ENCODE assay signal across 12 mouse cellular contexts in the genomic region with DNA sequence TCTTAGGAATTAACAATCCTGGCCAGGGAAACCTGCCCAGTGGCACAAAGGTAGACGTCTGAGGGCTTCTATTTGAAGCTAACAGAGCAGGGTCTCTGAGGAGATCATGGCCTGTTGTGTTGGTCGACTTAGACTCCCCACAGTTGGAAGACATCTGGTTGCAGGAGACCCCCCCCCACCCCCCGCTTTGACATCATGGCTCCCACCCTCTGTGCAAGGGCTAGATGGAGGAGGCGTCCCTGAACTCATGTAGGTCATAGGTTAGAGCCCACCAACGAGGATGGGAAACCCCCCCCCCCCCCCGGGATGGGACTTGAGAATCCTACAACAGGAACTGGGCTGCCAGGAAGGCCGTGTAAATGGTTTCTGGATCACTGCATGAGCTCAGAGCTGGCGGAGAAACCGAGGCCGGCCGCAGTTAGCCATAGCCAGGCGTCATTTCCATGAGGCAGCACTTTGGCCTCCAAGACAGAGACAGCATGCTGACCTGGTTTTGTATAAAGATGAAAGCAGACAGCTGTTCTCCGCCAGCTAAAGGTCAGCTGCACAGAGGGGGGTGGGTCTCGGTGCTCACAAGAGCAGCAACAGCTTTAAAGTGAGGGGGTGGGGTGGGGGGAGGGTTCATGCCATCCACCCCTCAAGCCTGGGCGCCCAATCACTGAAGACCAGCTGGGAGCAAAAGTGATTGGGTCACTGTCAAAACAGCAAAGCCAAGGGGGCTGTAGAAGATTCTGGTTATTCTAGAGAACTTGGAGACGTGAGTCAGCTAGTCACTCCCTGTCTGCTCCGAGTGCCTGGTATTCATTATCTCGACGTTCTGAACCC.
A peak's percentile ranks its signal among the peaks of the same experiment; 100 is the strongest.
DNase-seq lines count a peak whose midpoint lies in the region; ATAC-seq and TF ChIP-seq lines count a peak whose summit lies in the region.
"Had no signal": no experiment of that assay in that cellular context is flagged by ENCODE, and none has a peak within 500 bp of the region (broad histone marks: within the 10 kb centered on the region; RNA-seq: fewer than 3 reads in every experiment).

No protein-coding gene starts in this region.

- peaks cover 4% of the 10 kb centered on the region; the same call in 1 of the 2 replicates for H3K4me1 ChIP-seq in testis, adult 2 months (ENCODE audit: control insufficient read depth, insufficient read depth, low read length)

- peak; percentile 43 for DNase-seq in gastrocnemius, adult 2 months
- no peak for DNase-seq in gastrocnemius, adult 18-20 months (ENCODE audit: low spot score)
- no peak for DNase-seq in testis, postnatal 14 days (ENCODE audit: low spot score)
- DNase-seq in heart, postnatal 14 days: peak; percentile 31 to 50
- no peak for DNase-seq in spleen, adult 12 weeks (ENCODE audit: low spot score)
- no peak for DNase-seq in c-Kit-positive CD71-positive TER-119-positive erythroid progenitor cells, embryonic 14.5 days (ENCODE audit: low spot score)
- DNase-seq: liver had no signal

- no peak for ATAC-seq in erythroid progenitor cell, adult 5-6 weeks (replicated peaks; ENCODE audit: low FRiP score, poor library complexity, severe bottlenecking)
- ATAC-seq: forebrain, embryonic 14.5 days; inflammation-experienced regulatory T-cells, adult 6 months had no signal

- peak overlapping the region; percentile 31; the same call in 1 of the 2 replicates for H3K27ac ChIP-seq in gastrocnemius, adult 2 months
- peak overlapping the region; percentile 14; the same call in 1 of the 2 replicates for H3K27ac ChIP-seq in testis, adult 2 months (ENCODE audit: control insufficient read depth, insufficient read depth, low read depth, low read length)
- H3K27ac ChIP-seq: neural tube, embryonic 13.5 days had no signal

- no peak overlapping the region for H3K4me3 ChIP-seq in gastrocnemius, adult 2 months
- H3K4me3 ChIP-seq in testis, adult 2 months (ENCODE audit: control insufficient read depth, low read depth, low read length): no peak overlapping the region
- H3K4me3 ChIP-seq: neural tube, embryonic 13.5 days had no signal

- intact Hi-C loops in gastrocnemius, adult 2 months (cut with DNase I): loop anchor here (10.0 kb wide), 1 partner anchor 418 kb away; no protein-coding TSS in a partner anchor
- intact Hi-C loops in heart, postnatal 14 days (cut with DNase I): no loop called here

- no peaks in the 10 kb centered on the region for H3K27me3 ChIP-seq in testis, adult 2 months (ENCODE audit: control insufficient read depth, insufficient read depth, low read length)
- H3K27me3 ChIP-seq: neural tube, embryonic 13.5 days had no signal

- TF ChIP-seq POLR2A in testis, adult 2 months (IDR thresholded peaks at IDR 0.05; ENCODE audit: control insufficient read depth, low read depth, low read length): no peak

- no peaks in the 10 kb centered on the region for H3K36me3 ChIP-seq in testis, adult 2 months (ENCODE audit: control insufficient read depth, insufficient read depth, low read length)

- TF ChIP-seq CTCF in gastrocnemius, adult 2 months (IDR thresholded peaks at IDR 0.05): no peak
- TF ChIP-seq CTCF in testis, adult 2 months (IDR thresholded peaks at IDR 0.05; ENCODE audit: control insufficient read depth, insufficient read depth, insufficient replicate concordance, low read depth, low read length): no peak

Comparison
In these comparisons a context has a peak if more than half of its experiments do, and no peak if none do; other contexts are left out.
1. DNase-seq: peak in gastrocnemius, adult 2 months (single experiment) and heart, postnatal 14 days (2 of 2); none in gastrocnemius, adult 18-20 months (single experiment), testis, postnatal 14 days (single experiment), spleen, adult 12 weeks (single experiment) and c-Kit-positive CD71-positive TER-119-positive erythroid progenitor cells, embryonic 14.5 days (single experiment).